10 mouse cellular contexts compared by ENCODE assay signal in the genomic region with DNA sequence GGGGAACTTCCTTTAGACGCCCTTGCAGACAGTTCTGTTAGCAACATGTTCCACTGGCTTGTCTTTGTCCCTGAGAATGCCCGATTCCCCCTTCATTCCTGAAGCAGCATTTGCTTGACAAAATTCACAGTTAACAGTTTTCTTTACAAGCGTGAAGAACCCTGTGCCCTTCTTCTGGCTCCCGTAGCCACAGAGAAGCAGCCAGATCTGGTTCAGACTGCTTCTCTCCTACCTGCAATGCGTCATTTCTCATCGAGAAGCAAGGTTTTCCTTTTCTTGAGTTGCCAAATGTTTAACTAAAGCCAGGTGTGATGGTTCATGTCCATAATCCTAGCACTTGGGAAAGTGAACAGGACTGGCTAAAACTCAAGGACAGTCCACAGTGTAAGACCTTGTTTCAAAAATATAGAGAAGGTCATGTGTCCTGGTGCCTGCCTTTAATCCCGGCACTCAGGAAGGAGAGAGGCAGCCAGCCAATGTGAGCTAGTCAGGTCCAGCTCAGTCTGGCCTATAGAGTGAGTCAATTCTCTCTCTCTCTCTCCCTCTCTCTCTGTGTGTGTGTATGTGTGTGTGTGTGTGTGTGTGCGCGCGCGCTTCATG. TPM values are rescaled to one million over a fixed set of nuclear protein-coding genes. Genes with fewer than 3 reads are reported as not detected.
DNase-seq lines count a peak whose midpoint lies in the region; ATAC-seq and TF ChIP-seq lines count a peak whose summit lies in the region.
"Had no signal": no experiment of that assay in that cellular context is flagged by ENCODE, and none has a peak within 500 bp of the region (broad histone marks: within the 10 kb centered on the region; RNA-seq: fewer than 3 reads in every experiment).

No protein-coding gene starts in this region.

- H3K9me3 ChIP-seq in hindbrain, postnatal 0 days (ENCODE audit: low read length), result no peaks in the 10 kb centered on the region
- no peaks in the 10 kb centered on the region for H3K9me3 ChIP-seq in hindbrain, embryonic 11.5 days (ENCODE audit: control insufficient read depth, low read length)
- H3K9me3 ChIP-seq in kidney, postnatal 0 days (replicated peaks; ENCODE audit: low read length), result no peaks in the 10 kb centered on the region
- H3K9me3 ChIP-seq: hindbrain, embryonic 12.5 days had no signal

- DNase-seq in cerebellum, adult 11-12 months, result peak; percentile 67
- DNase-seq in cerebellum, postnatal 4 days (ENCODE audit: low spot score in 2 of 2), result no peak
- DNase-seq in hindbrain, postnatal 0 days (ENCODE audit: low spot score), result peak; percentile 17
- no peak for DNase-seq in hindbrain, embryonic 11.5 days (ENCODE audit: low spot score)
- peak; percentile 67 to 78 for DNase-seq in cerebellum, postnatal 25 days
- no peak for DNase-seq in kidney, postnatal 0 days (ENCODE audit: low spot score)
- DNase-seq in urinary bladder, adult 18-20 months (ENCODE audit: low spot score in 2 of 2), result no peak
- no peak for DNase-seq in frontal cortex, postnatal 10 days (ENCODE audit: low spot score in 2 of 2)
- DNase-seq: layer of hippocampus, adult 9-11 months had no signal

- no peak overlapping the region; the same call in 1 of the 2 replicates for H3K27ac ChIP-seq in hindbrain, postnatal 0 days
- no peak overlapping the region for H3K27ac ChIP-seq in hindbrain, embryonic 11.5 days (ENCODE audit: low read depth, low read length)
- H3K27ac ChIP-seq in kidney, postnatal 0 days, result peak overlapping the region; percentile 72
- H3K27ac ChIP-seq: hindbrain, embryonic 12.5 days had no signal

- ATAC-seq in hindbrain, postnatal 0 days, result no peak
- no peak for ATAC-seq in hindbrain, embryonic 11.5 days (ENCODE audit: low FRiP score)
- no peak for ATAC-seq in kidney, postnatal 0 days (replicated peaks; ENCODE audit: low FRiP score, low read depth)

- no peaks in the 10 kb centered on the region for H3K36me3 ChIP-seq in hindbrain, postnatal 0 days (ENCODE audit: insufficient read depth, low read length)
- H3K36me3 ChIP-seq in hindbrain, embryonic 11.5 days (ENCODE audit: control insufficient read depth, insufficient read depth, low read length), result no peaks in the 10 kb centered on the region
- no peaks in the 10 kb centered on the region for H3K36me3 ChIP-seq in kidney, postnatal 0 days (ENCODE audit: insufficient read depth, low read length)

- peaks cover 18% of the 10 kb centered on the region for H3K4me1 ChIP-seq in hindbrain, postnatal 0 days (ENCODE audit: insufficient read depth, low read length)
- peaks cover 3% of the 10 kb centered on the region; the same call in 1 of the 2 replicates for H3K4me1 ChIP-seq in hindbrain, embryonic 11.5 days (replicated peaks; ENCODE audit: control insufficient read depth, insufficient read depth, low read length)
- 0 out of 2 replicates have a peak, but pooled peaks cover 3% of the 10 kb centered on the region for H3K4me1 ChIP-seq in kidney, postnatal 0 days (replicated peaks; ENCODE audit: insufficient read depth, low read length)

- H3K4me3 ChIP-seq in hindbrain, postnatal 0 days (ENCODE audit: low read length), result no peak overlapping the region
- no peak overlapping the region for H3K4me3 ChIP-seq in hindbrain, embryonic 11.5 days (ENCODE audit: low read depth, low read length)
- no peak overlapping the region for H3K4me3 ChIP-seq in kidney, postnatal 0 days (replicated peaks; ENCODE audit: low read depth, low read length)
- H3K4me3 ChIP-seq: hindbrain, embryonic 12.5 days had no signal

- no peak overlapping the region for H3K9ac ChIP-seq in hindbrain, postnatal 0 days (replicated peaks; ENCODE audit: low read length)
- no peak overlapping the region for H3K9ac ChIP-seq in hindbrain, embryonic 11.5 days (ENCODE audit: low read depth, low read length)
- H3K9ac ChIP-seq in kidney, postnatal 0 days (ENCODE audit: low read depth, low read length), result peak overlapping the region; percentile 8; the same call in 1 of the 2 replicates
- H3K9ac ChIP-seq: hindbrain, embryonic 12.5 days had no signal

- no peak for TF ChIP-seq CTCF in hindbrain, postnatal 0 days (IDR thresholded peaks at IDR 0.05; ENCODE audit: low read depth)
- no peak for TF ChIP-seq CTCF in kidney, postnatal 0 days (IDR thresholded peaks at IDR 0.05; ENCODE audit: low read depth)

- WGBS in hindbrain, postnatal 0 days, result 70% methylated on average over 11 of the region's 11 CpGs
- WGBS in hindbrain, embryonic 11.5 days, result 92% methylated on average over 11 of the region's 11 CpGs
- WGBS in kidney, postnatal 0 days, result 83% methylated on average over 11 of the region's 11 CpGs

- no peak overlapping the region for H3K4me2 ChIP-seq in hindbrain, postnatal 0 days (ENCODE audit: low read depth, low read length)
- no peak overlapping the region for H3K4me2 ChIP-seq in hindbrain, embryonic 11.5 days (replicated peaks; ENCODE audit: low read depth, low read length)
- H3K4me2 ChIP-seq in kidney, postnatal 0 days (ENCODE audit: low read length), result no peak overlapping the region
- H3K4me2 ChIP-seq: hindbrain, embryonic 12.5 days had no signal

- H3K27me3 ChIP-seq in hindbrain, postnatal 0 days (ENCODE audit: insufficient read depth, low read length), result no peaks in the 10 kb centered on the region
- H3K27me3 ChIP-seq in hindbrain, embryonic 11.5 days (ENCODE audit: control insufficient read depth, insufficient read depth, low read length), result no peaks in the 10 kb centered on the region
- no peaks in the 10 kb centered on the region for H3K27me3 ChIP-seq in kidney, postnatal 0 days (ENCODE audit: insufficient read depth, low read length)
- H3K27me3 ChIP-seq: hindbrain, embryonic 12.5 days had no signal

RNA-seq across cellular contexts. Expression of a gene that starts 3.2 kb away (rescaled TPM):
- total RNA-seq in hindbrain, postnatal 0 days (2014; rRNA removed), result 264 and 274 TPM in 2 replicates
- 297 and 322 TPM in 2 replicates for polyA plus RNA-seq in hindbrain, postnatal 0 days (2015; fragmentation: Nextera tagmentation; extraction: Ambion mirVana)
- 19.9 and 26.4 TPM in 2 replicates for polyA plus RNA-seq in hindbrain, embryonic 11.5 days (2014; fragmentation: Nextera tagmentation; extraction: Ambion mirVana)
- polyA plus RNA-seq in kidney, postnatal 0 days (2015; fragmentation: Nextera tagmentation; extraction: Ambion mirVana), result 19.3 and 21.8 TPM in 2 replicates

RNA-seq across cellular contexts. Expression of a gene that starts 3.4 kb away (rescaled TPM):
- total RNA-seq in hindbrain, postnatal 0 days (2014; rRNA removed), result 12.8 and 16.3 TPM in 2 replicates
- polyA plus RNA-seq in hindbrain, postnatal 0 days (2015; fragmentation: Nextera tagmentation; extraction: Ambion mirVana), result 1.8 and 2.2 TPM in 2 replicates
- 5.3 and 7.2 TPM in 2 replicates for polyA plus RNA-seq in hindbrain, embryonic 11.5 days (2014; fragmentation: Nextera tagmentation; extraction: Ambion mirVana)
- polyA plus RNA-seq in kidney, postnatal 0 days (2015; fragmentation: Nextera tagmentation; extraction: Ambion mirVana), result 4.7 and 5.3 TPM in 2 replicates

RNA-seq across cellular contexts. Expression of a gene that starts 53.9 kb away (rescaled TPM):
- total RNA-seq in hindbrain, postnatal 0 days (2014; rRNA removed), result 52.7 and 78.5 TPM in 2 replicates
- polyA plus RNA-seq in hindbrain, postnatal 0 days (2015; fragmentation: Nextera tagmentation; extraction: Ambion mirVana), result 33.9 and 36.2 TPM in 2 replicates
- polyA plus RNA-seq in hindbrain, embryonic 11.5 days (2014; fragmentation: Nextera tagmentation; extraction: Ambion mirVana), result 38.4 and 43.8 TPM in 2 replicates
- polyA plus RNA-seq in kidney, postnatal 0 days (2015; fragmentation: Nextera tagmentation; extraction: Ambion mirVana), result 35.0 and 38.6 TPM in 2 replicates

Comparison
In these comparisons a context has a peak if more than half of its experiments do, and no peak if none do; other contexts are left out.
1. DNase-seq: peak in cerebellum, adult 11-12 months (single experiment), hindbrain, postnatal 0 days (single experiment) and cerebellum, postnatal 25 days (2 of 2); none in cerebellum, postnatal 4 days (0 of 2), hindbrain, embryonic 11.5 days (single experiment), kidney, postnatal 0 days (single experiment), urinary bladder, adult 18-20 months (0 of 2) and frontal cortex, postnatal 10 days (0 of 2).
2. RNA of a gene that starts 3.2 kb away (polyA plus RNA-seq): 297 to 322 TPM in hindbrain, postnatal 0 days; 19.9 to 26.4 TPM in hindbrain, embryonic 11.5 days and 19.3 to 21.8 TPM in kidney, postnatal 0 days; every median in the first group is over 10 times any median in the second.